Mouse (Mus musculus): ENCODE measurements at regions not wholly inside any gene's neighbourhood (a gene's known extent, or its start where the extent isn't known, plus 50 kb on each side); places are given as distances from the start of the nearest gene placed in this dataset.

GRCm38 (mm10) chr16:86475145-86475544, 573.5 kb upstream of the Adamts5 start:
- no peak for TF ChIP-seq POLR2A (IDR thresholded peaks at IDR 0.05; ENCODE audit: borderline replicate concordance, extremely low read depth, insufficient read depth, insufficient read length, poor library complexity, severe bottlenecking)
- no peak for TF ChIP-seq CTCF (IDR thresholded peaks at IDR 0.05; ENCODE audit: borderline replicate concordance, extremely low read depth, insufficient read depth, insufficient read length)
- DNase-seq (ENCODE audit: low read depth): no peak

GRCm38 (mm10) chr16:86473059-86473740, 571.6 kb upstream of the Adamts5 start:
- TF ChIP-seq CTCF (IDR thresholded peaks at IDR 0.05; ENCODE audit: borderline replicate concordance, extremely low read depth, insufficient read depth, insufficient read length): no peak
- peak; percentile 59 for DNase-seq (ENCODE audit: low read depth)

GRCm38 (mm10) chr16:86461073-86461472, 559.4 kb upstream of the Adamts5 start:
- TF ChIP-seq CTCF (IDR thresholded peaks at IDR 0.05; ENCODE audit: borderline replicate concordance, extremely low read depth, insufficient read depth, insufficient read length) (no peak), POLR2A (IDR thresholded peaks at IDR 0.05; ENCODE audit: borderline replicate concordance, extremely low read depth, insufficient read depth, insufficient read length, poor library complexity, severe bottlenecking) (no peak)
- DNase-seq (ENCODE audit: low read depth): no peak

- peak; percentile 24 for DNase-seq (ENCODE audit: low read depth)
Observed at GRCm38 (mm10) chr16:86456649-86457048, 555.0 kb upstream of the Adamts5 start.

GRCm38 (mm10) chr16:86454810-86455209, 553.2 kb upstream of the Adamts5 start:
- TF ChIP-seq CTCF (IDR thresholded peaks at IDR 0.05; ENCODE audit: borderline replicate concordance, extremely low read depth, insufficient read depth, insufficient read length) (no peak), POLR2A (IDR thresholded peaks at IDR 0.05; ENCODE audit: borderline replicate concordance, extremely low read depth, insufficient read depth, insufficient read length, poor library complexity, severe bottlenecking) (no peak)
- DNase-seq (ENCODE audit: low read depth): no peak

More at GRCm38 (mm10) chr16:86456649-86457048, 555.0 kb upstream of the Adamts5 start:
- no peak for TF ChIP-seq CTCF (IDR thresholded peaks at IDR 0.05; ENCODE audit: borderline replicate concordance, extremely low read depth, insufficient read depth, insufficient read length)
- no peak for TF ChIP-seq POLR2A (IDR thresholded peaks at IDR 0.05; ENCODE audit: borderline replicate concordance, extremely low read depth, insufficient read depth, insufficient read length, poor library complexity, severe bottlenecking)

GRCm38 (mm10) chr16:86454031-86454430, 552.4 kb upstream of the Adamts5 start:
- no peak for TF ChIP-seq POLR2A (IDR thresholded peaks at IDR 0.05; ENCODE audit: borderline replicate concordance, extremely low read depth, insufficient read depth, insufficient read length, poor library complexity, severe bottlenecking)
- no peak for TF ChIP-seq CTCF (IDR thresholded peaks at IDR 0.05; ENCODE audit: borderline replicate concordance, extremely low read depth, insufficient read depth, insufficient read length)
- DNase-seq (ENCODE audit: low read depth): no peak

GRCm38 (mm10) chr16:86448478-86449160, 547.0 kb upstream of the Adamts5 start:
- TF ChIP-seq CTCF (IDR thresholded peaks at IDR 0.05; ENCODE audit: borderline replicate concordance, extremely low read depth, insufficient read depth, insufficient read length) (no peak), POLR2A (IDR thresholded peaks at IDR 0.05; ENCODE audit: borderline replicate concordance, extremely low read depth, insufficient read depth, insufficient read length, poor library complexity, severe bottlenecking) (no peak)
- no peak for DNase-seq (ENCODE audit: low read depth)

GRCm38 (mm10) chr16:86419458-86419857, 517.8 kb upstream of the Adamts5 start:
- DNase-seq (ENCODE audit: low read depth): peak; percentile 89
- peak; percentile 61; the same call in 1 of the 2 replicates for TF ChIP-seq CTCF (IDR thresholded peaks at IDR 0.05; ENCODE audit: borderline replicate concordance, extremely low read depth, insufficient read depth, insufficient read length)

- DNase-seq (ENCODE audit: low read depth): no peak
- TF ChIP-seq POLR2A (IDR thresholded peaks at IDR 0.05; ENCODE audit: borderline replicate concordance, extremely low read depth, insufficient read depth, insufficient read length, poor library complexity, severe bottlenecking): no peak
- TF ChIP-seq CTCF (IDR thresholded peaks at IDR 0.05; ENCODE audit: borderline replicate concordance, extremely low read depth, insufficient read depth, insufficient read length): no peak
Observed at GRCm38 (mm10) chr16:86404309-86404708, 502.7 kb upstream of the Adamts5 start.

GRCm38 (mm10) chr16:86401381-86401780, 499.8 kb upstream of the Adamts5 start:
- no peak for DNase-seq (ENCODE audit: low read depth)
- no peak for TF ChIP-seq POLR2A (IDR thresholded peaks at IDR 0.05; ENCODE audit: borderline replicate concordance, extremely low read depth, insufficient read depth, insufficient read length, poor library complexity, severe bottlenecking)

GRCm38 (mm10) chr16:86399288-86399687, 497.7 kb upstream of the Adamts5 start:
- no peak for TF ChIP-seq POLR2A (IDR thresholded peaks at IDR 0.05; ENCODE audit: borderline replicate concordance, extremely low read depth, insufficient read depth, insufficient read length, poor library complexity, severe bottlenecking)
- no peak for TF ChIP-seq CTCF (IDR thresholded peaks at IDR 0.05; ENCODE audit: borderline replicate concordance, extremely low read depth, insufficient read depth, insufficient read length)

GRCm38 (mm10) chr16:86397521-86397920, 495.9 kb upstream of the Adamts5 start:
- no peak for DNase-seq (ENCODE audit: low read depth)
- TF ChIP-seq POLR2A (IDR thresholded peaks at IDR 0.05; ENCODE audit: borderline replicate concordance, extremely low read depth, insufficient read depth, insufficient read length, poor library complexity, severe bottlenecking): no peak

More at GRCm38 (mm10) chr16:86399288-86399687, 497.7 kb upstream of the Adamts5 start:
- DNase-seq (ENCODE audit: low read depth): no peak

All from brain, embryonic 14.5 days (tissue).